Mouse (Mus musculus): Measurements from ENCODE around the gene Ecpas.

DNA sequence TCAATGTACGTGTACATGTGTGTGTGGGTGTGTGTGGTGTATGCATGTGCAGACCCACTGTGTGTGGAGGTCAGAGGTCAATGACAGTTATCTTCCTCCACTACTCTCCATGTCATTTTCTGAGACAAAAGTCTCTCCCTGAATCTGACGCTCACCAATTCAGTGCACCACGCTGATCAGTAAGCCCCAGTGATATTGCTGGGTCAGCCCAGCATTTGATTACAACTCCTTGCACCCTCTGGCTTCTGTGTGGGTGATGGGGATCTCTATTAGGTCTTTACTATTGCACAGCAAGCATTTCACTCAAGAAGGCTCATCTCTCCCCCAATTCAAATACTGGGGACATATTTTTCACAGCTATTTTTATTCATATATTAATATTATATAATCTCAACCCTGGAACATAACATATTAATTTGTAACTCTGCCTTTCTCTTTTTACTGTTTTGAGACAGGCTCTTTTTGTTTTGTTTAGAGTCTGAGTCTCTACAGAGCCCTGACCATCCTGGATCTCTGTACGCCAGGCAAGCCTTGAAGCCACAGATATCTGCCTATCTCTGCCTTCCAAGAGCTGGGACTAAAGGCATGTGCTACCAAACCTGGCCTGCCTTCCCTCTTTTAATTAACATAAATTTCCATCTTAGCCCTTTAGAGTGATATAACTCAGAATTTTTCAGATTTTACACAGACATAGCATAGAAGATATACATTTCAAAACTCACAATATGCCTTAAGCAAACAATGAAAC lies 22.3 kb downstream of the Ecpas start:
- TF ChIP-seq ZNF384 (IDR thresholded peaks at IDR 0.05; ENCODE audit: low read depth, low read length) (no peak), CHD2 (IDR thresholded peaks at IDR 0.05; ENCODE audit: low read depth, low read length) (no peak), MAFK (IDR thresholded peaks at IDR 0.05; ENCODE audit: insufficient read depth, low read depth, low read length) (no peak), HCFC1 (IDR thresholded peaks at IDR 0.05; ENCODE audit: borderline replicate concordance, insufficient read depth, low read length) (no peak)
